Mouse (Mus musculus) lung, postnatal 0 days (tissue): ENCODE results near the gene Rabep2. TPM values are rescaled to one million over a fixed set of nuclear protein-coding genes. Genes with fewer than 3 reads are reported as not detected.

Experiments
- ATAC-seq: fragments of 200-750 bp; cut with Nextera tagmentation; 2 replicates; pipeline ENCODE4 v1.8.0; 2017; ENCODE audit warnings: moderate library complexity
- DNase-seq: peaks from one replicate; pipeline ENCODE4 v3.0.0-alpha.2; 2016; ENCODE audit warnings: low spot score
- H3K27ac ChIP-seq: fragments of 300-500 bp; sonication (generic); 2 replicates; pipeline ENCODE4 v1.5.1; 2014; ENCODE audit warnings: antibody characterized with exemption, mild to moderate bottlenecking, low read length, mixed read lengths
- H3K27me3 ChIP-seq: fragments of 300-500 bp; sonication (generic); replicated peaks from 2 replicates; pipeline ENCODE4 v1.6.1; 2014; ENCODE audit warnings: low read length, mixed read lengths; ENCODE audit not compliant: insufficient read depth
- H3K36me3 ChIP-seq: fragments of 300-500 bp; sonication (generic); 2 replicates; pipeline ENCODE4 v1.6.1; 2014; ENCODE audit warnings: low read length, mixed read lengths; ENCODE audit not compliant: insufficient read depth
- H3K4me1 ChIP-seq: fragments of 300-500 bp; sonication (generic); 2 replicates; pipeline ENCODE4 v1.6.1; 2014; ENCODE audit warnings: antibody characterized with exemption, low read depth, low read length, mixed read lengths; ENCODE audit not compliant: insufficient read depth
- H3K4me2 ChIP-seq: fragments of 300-500 bp; sonication (generic); replicated peaks from 2 replicates; pipeline ENCODE4 v1.6.1; 2014; ENCODE audit warnings: low read depth, mild to moderate bottlenecking, low read length, moderate library complexity, mixed read lengths
- H3K4me3 ChIP-seq: fragments of 300-500 bp; sonication (generic); 2 replicates; pipeline ENCODE4 v1.5.1; 2014; ENCODE audit warnings: low read depth, low read length
- H3K9ac ChIP-seq: fragments of 300-500 bp; sonication (generic); replicated peaks from 2 replicates; pipeline ENCODE4 v1.6.1; 2014; ENCODE audit warnings: low read depth, mild to moderate bottlenecking
- H3K9me3 ChIP-seq: fragments of 300-500 bp; sonication (generic); 2 replicates; pipeline ENCODE4 v1.6.1; 2016; ENCODE audit warnings: low read length, mixed read lengths
- CTCF ChIP-seq: IDR thresholded peaks from 2 replicates; pipeline ENCODE4 v1.5.1; 2016; ENCODE audit warnings: antibody characterized with exemption, mild to moderate bottlenecking
- EP300 ChIP-seq: IDR thresholded peaks from 2 replicates; pipeline ENCODE4 v1.6.1; 2016; ENCODE audit warnings: antibody characterized with exemption, mild to moderate bottlenecking, control low read depth
- WGBS: fragments of 180-500 bp; shearing (Covaris S2); extraction: QIAGEN DNeasy Blood & Tissue Kit; methylation state at CpG from one replicate; pipeline ENCODE4 v1.1.7; 2014; 5-methylcytosine and 5-hydroxymethylcytosine counted together
- polyA plus RNA-seq: library from polyadenylated mRNA; unstranded; fragments of >200 nt; fragmentation: Nextera tagmentation; extraction: Ambion mirVana; gene quantifications from 2 replicates; pipeline ENCODE4 v1.2.1, GENCODE M21; 2015

Rabep2 gene
- polyA plus RNA-seq, 1 experiment from 2014 or later = 28.3 TPM

- 97% methylated on average over 10 of the region's 10 CpGs for WGBS
- H3K36me3 ChIP-seq = 0 out of 2 replicates have a peak, but pooled peaks cover 14% of the 10 kb centered on the region
- ATAC-seq = no peak
These were observed 15.4 kb downstream of the Rabep2 start for GRCm38 (mm10) chr7:126443997-126444396.

GRCm38 (mm10) chr7:126444536-126444935 is 16.0 kb downstream of the Rabep2 start:
- no peak overlapping the region for H3K9ac ChIP-seq
- H3K36me3 ChIP-seq = 0 out of 2 replicates have a peak, but pooled peaks cover 12% of the 10 kb centered on the region
- H3K4me1 ChIP-seq = no peaks in the 10 kb centered on the region
- H3K27me3 ChIP-seq = no peaks in the 10 kb centered on the region
- H3K27ac ChIP-seq = no peak overlapping the region
- no peak overlapping the region for H3K4me2 ChIP-seq
- no peak overlapping the region for H3K4me3 ChIP-seq
- DNase-seq (no peak), ATAC-seq (no peak)
- no peak for TF ChIP-seq EP300
- no peak for TF ChIP-seq CTCF
- no peaks in the 10 kb centered on the region for H3K9me3 ChIP-seq
- WGBS = 94% methylated on average over 9 of the region's 9 CpGs

More at GRCm38 (mm10) chr7:126443997-126444396, 15.4 kb downstream of the Rabep2 start:
- Histone ChIP-seq H3K4me1 (no peaks in the 10 kb centered on the region), H3K9me3 (no peaks in the 10 kb centered on the region), H3K27ac (no peak overlapping the region), H3K4me2 (no peak overlapping the region), H3K9ac (no peak overlapping the region), H3K27me3 (no peaks in the 10 kb centered on the region), H3K4me3 (no peak overlapping the region)
- no peak for TF ChIP-seq EP300
- TF ChIP-seq CTCF = no peak
- DNase-seq = no peak

- WGBS = 95% methylated on average over 15 of the region's 15 CpGs
- 0 out of 2 replicates have a peak, but pooled peaks cover 12% of the 10 kb centered on the region for H3K36me3 ChIP-seq
These were observed 16.7 kb downstream of the Rabep2 start for GRCm38 (mm10) chr7:126445104-126445815.

GRCm38 (mm10) chr7:126446217-126446616 is 17.7 kb downstream of the Rabep2 start:
- H3K4me3 ChIP-seq = no peak overlapping the region
- H3K9ac ChIP-seq = no peak overlapping the region
- 0 out of 2 replicates have a peak, but pooled peaks cover 12% of the 10 kb centered on the region for H3K36me3 ChIP-seq
- no peak overlapping the region for H3K27ac ChIP-seq
- DNase-seq (no peak), ATAC-seq (no peak)
- WGBS = 90% methylated on average over 21 of the region's 21 CpGs
- H3K9me3 ChIP-seq = no peaks in the 10 kb centered on the region
- TF ChIP-seq EP300 (no peak), CTCF (no peak)
- no peak overlapping the region for H3K4me2 ChIP-seq
- H3K4me1 ChIP-seq = no peaks in the 10 kb centered on the region
- no peaks in the 10 kb centered on the region for H3K27me3 ChIP-seq

More at GRCm38 (mm10) chr7:126445104-126445815, 16.7 kb downstream of the Rabep2 start:
- H3K27me3 ChIP-seq = no peaks in the 10 kb centered on the region
- no peaks in the 10 kb centered on the region for H3K9me3 ChIP-seq
- DNase-seq (no peak), ATAC-seq (no peak)
- no peak overlapping the region for H3K4me3 ChIP-seq
- TF ChIP-seq CTCF (no peak), EP300 (no peak)
- no peaks in the 10 kb centered on the region for H3K4me1 ChIP-seq
- H3K27ac ChIP-seq = no peak overlapping the region
- H3K4me2 ChIP-seq = no peak overlapping the region
- H3K9ac ChIP-seq = no peak overlapping the region

GRCm38 (mm10) chr7:126448481-126448880 is 19.9 kb downstream of the Rabep2 start:
- Histone ChIP-seq H3K9ac (no peak overlapping the region), H3K4me3 (no peak overlapping the region), H3K4me2 (no peak overlapping the region), H3K4me1 (no peaks in the 10 kb centered on the region), H3K27me3 (no peaks in the 10 kb centered on the region), H3K36me3 (0 out of 2 replicates have a peak, but pooled peaks cover 12% of the 10 kb centered on the region), H3K9me3 (no peaks in the 10 kb centered on the region), H3K27ac (no peak overlapping the region)
- DNase-seq (no peak), ATAC-seq (no peak)
- WGBS = 89% methylated on average over 19 of the region's 19 CpGs
- no peak for TF ChIP-seq CTCF
- TF ChIP-seq EP300 = no peak

GRCm38 (mm10) chr7:126449991-126450390 is 21.4 kb downstream of the Rabep2 start:
- no peaks in the 10 kb centered on the region for H3K27me3 ChIP-seq
- no peak overlapping the region for H3K4me2 ChIP-seq
- WGBS = 90% methylated on average over 18 of the region's 18 CpGs
- TF ChIP-seq EP300 = no peak
- TF ChIP-seq CTCF = no peak
- no peak overlapping the region for H3K27ac ChIP-seq
- H3K9ac ChIP-seq = no peak overlapping the region
- ATAC-seq = no peak
- no peaks in the 10 kb centered on the region for H3K4me1 ChIP-seq
- no peak overlapping the region for H3K4me3 ChIP-seq
- no peak for DNase-seq
- H3K36me3 ChIP-seq = 0 out of 2 replicates have a peak, but pooled peaks cover 5% of the 10 kb centered on the region
- H3K9me3 ChIP-seq = no peaks in the 10 kb centered on the region
